Mouse (Mus musculus) left cerebral cortex, adult 2 months (tissue): ENCODE data around the gene Batf3. TPM values are rescaled to one million over a fixed set of nuclear protein-coding genes. Genes with fewer than 3 reads are reported as not detected.

Experiments used
- DNase-seq, 2 experiments: peaks; one replicate each; pipeline ENCODE4 v3.0.0; 2021 to 2022; ENCODE audit warnings: low spot score in 2 of 2, mixed read lengths in 1 of 2; ENCODE audit errors: extremely low spot score in 1 of 2
- H3K27ac ChIP-seq: fragments of 200-600 bp; 2 replicates; pipeline ENCODE4 v1.8.1; 2022
- H3K4me3 ChIP-seq: fragments of 200-600 bp; 2 replicates; pipeline ENCODE4 v1.8.1; 2022
- CTCF ChIP-seq: fragments of 200-600 bp; IDR thresholded peaks from 2 replicates; pipeline ENCODE4 v1.8.1; 2022; ENCODE audit warnings: antibody characterized with exemption, mild to moderate bottlenecking, moderate library complexity
- intact Hi-C: fragments of 180-260 bp; cut with DNase I; formaldehyde crosslinking; loops from one replicate; pipeline ENCODE4 v1.15.1; 2025
- total RNA-seq, 2 experiments: library from RNA; stranded (reverse); gene quantifications; 2 replicates each; pipeline ENCODE4 v1.2.3; 2021

Batf3 gene
- total RNA-seq, 2 experiments from 2014 or later = 1.6 to 1.8 TPM

- DNase-seq = no peak
- Histone ChIP-seq H3K27ac (no peak overlapping the region), H3K4me3 (no peak overlapping the region)
- intact Hi-C loops = no loop called here
- no peak for TF ChIP-seq CTCF
Measured at GRCm38 (mm10) chr1:191114868-191115267, 17.2 kb downstream of the Batf3 start.

GRCm38 (mm10) chr1:191115514-191116238, 18.0 kb downstream of the Batf3 start:
- DNase-seq = no peak
- intact Hi-C loops = no loop called here
- no peak overlapping the region for H3K27ac ChIP-seq
- no peak overlapping the region for H3K4me3 ChIP-seq
- no peak for TF ChIP-seq CTCF

- no peak for DNase-seq
- intact Hi-C loops = no loop called here
- no peak for TF ChIP-seq CTCF
- H3K27ac ChIP-seq = no peak overlapping the region
- H3K4me3 ChIP-seq = no peak overlapping the region
Measured at GRCm38 (mm10) chr1:191122744-191123143, 25.1 kb downstream of the Batf3 start.

GRCm38 (mm10) chr1:191123696-191124095, 26.0 kb downstream of the Batf3 start:
- H3K27ac ChIP-seq = no peak overlapping the region
- intact Hi-C loops = no loop called here
- H3K4me3 ChIP-seq = no peak overlapping the region
- TF ChIP-seq CTCF = no peak
- no peak for DNase-seq

GRCm38 (mm10) chr1:191124288-191124687, 26.6 kb downstream of the Batf3 start:
- intact Hi-C loops = no loop called here
- no peak overlapping the region for H3K4me3 ChIP-seq
- no peak overlapping the region for H3K27ac ChIP-seq
- no peak for TF ChIP-seq CTCF
- no peak for DNase-seq

GRCm38 (mm10) chr1:191125811-191126638, 28.4 kb downstream of the Batf3 start:
- DNase-seq = peak; percentile 45 to 48
- Histone ChIP-seq H3K27ac (no peak overlapping the region), H3K4me3 (no peak overlapping the region)
- peak; percentile 65 for TF ChIP-seq CTCF
- intact Hi-C loops = no loop called here

GRCm38 (mm10) chr1:191131692-191132091, 34.0 kb downstream of the Batf3 start:
- intact Hi-C loops = no loop called here
- DNase-seq = no peak
- no peak overlapping the region for H3K27ac ChIP-seq
- H3K4me3 ChIP-seq = no peak overlapping the region
- no peak for TF ChIP-seq CTCF

- no peak for DNase-seq
- no peak overlapping the region for H3K4me3 ChIP-seq
- no peak for TF ChIP-seq CTCF
- intact Hi-C loops = no loop called here
- no peak overlapping the region for H3K27ac ChIP-seq
Measured at GRCm38 (mm10) chr1:191132240-191132639, 34.6 kb downstream of the Batf3 start.

GRCm38 (mm10) chr1:191132934-191133333, 35.3 kb downstream of the Batf3 start:
- TF ChIP-seq CTCF = no peak
- no peak overlapping the region for H3K27ac ChIP-seq
- no peak overlapping the region for H3K4me3 ChIP-seq
- no peak for DNase-seq
- intact Hi-C loops = no loop called here

GRCm38 (mm10) chr1:191135406-191135805, 37.8 kb downstream of the Batf3 start:
- no peak overlapping the region for H3K27ac ChIP-seq
- no peak overlapping the region for H3K4me3 ChIP-seq
- no peak for DNase-seq
- no peak for TF ChIP-seq CTCF
- intact Hi-C loops = no loop called here

GRCm38 (mm10) chr1:191138436-191138835, 40.8 kb downstream of the Batf3 start:
- Histone ChIP-seq H3K4me3 (no peak overlapping the region), H3K27ac (no peak overlapping the region)
- intact Hi-C loops = no loop called here
- no peak for TF ChIP-seq CTCF
- DNase-seq = no peak

- DNase-seq = no peak
- intact Hi-C loops = no loop called here
- no peak for TF ChIP-seq CTCF
- Histone ChIP-seq H3K4me3 (no peak overlapping the region), H3K27ac (no peak overlapping the region)
Measured at GRCm38 (mm10) chr1:191138874-191139495, 41.3 kb downstream of the Batf3 start.
